Mouse (Mus musculus) heart, adult 2 months (tissue): ENCODE results near the gene Atg7.

Source experiments
- CTCF ChIP-seq: fragments of 200-600 bp; IDR thresholded peaks from 2 replicates; pipeline ENCODE4 v1.8.1; 2022; ENCODE audit warnings: antibody characterized with exemption, mild to moderate bottlenecking, moderate library complexity
- EP300 ChIP-seq: fragments of 200-500 bp; IDR thresholded peaks from 2 replicates; pipeline ENCODE4 v1.6.1; 2011; ENCODE audit warnings: low read depth, low read length, control low read depth; ENCODE audit not compliant: insufficient read depth
- POLR2A ChIP-seq: fragments of 200-500 bp; IDR thresholded peaks from 2 replicates; pipeline ENCODE4 v1.6.1; 2011; ENCODE audit warnings: mild to moderate bottlenecking, low read depth, low read length, control low read depth; ENCODE audit not compliant: insufficient read depth

DNA sequence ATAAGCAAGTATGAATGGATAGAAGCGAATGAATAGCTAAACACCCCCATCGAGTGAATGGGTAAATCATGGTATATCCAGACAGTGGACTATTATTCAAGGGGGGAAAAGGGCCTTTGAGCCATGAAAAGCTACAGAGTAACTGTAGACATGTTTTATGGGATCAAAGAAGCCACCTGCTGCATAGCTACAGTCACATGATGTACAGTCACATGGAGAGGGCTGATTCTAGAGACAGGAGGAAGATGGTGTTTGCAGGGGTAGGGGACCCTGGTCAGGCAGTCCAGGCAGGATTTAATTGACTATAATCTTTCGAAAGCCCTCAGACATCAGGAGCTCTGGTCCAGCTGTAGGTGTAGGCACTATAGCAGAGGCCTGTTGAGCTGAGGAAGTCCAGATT is 193.5 kb downstream of the Atg7 start:
- TF ChIP-seq CTCF = no peak
- TF ChIP-seq POLR2A = no peak
- no peak for TF ChIP-seq EP300
